Mouse (Mus musculus) right cerebral cortex, postnatal 36 days (tissue): ENCODE results near the gene Lrba.

Source experiments
- DNase-seq, 2 experiments: peaks; one replicate each; pipeline ENCODE4 v3.0.0; 2022; ENCODE audit warnings: low spot score in 2 of 2, mixed read lengths in 1 of 2

Lrba gene

GRCm38 (mm10) chr3:86518506-86519109 is 294.1 kb downstream of the Lrba start:
- no peak for DNase-seq

GRCm38 (mm10) chr3:86522880-86523505 is 298.5 kb downstream of the Lrba start:
- no peak for DNase-seq

- no peak for DNase-seq
Measured at GRCm38 (mm10) chr3:86531531-86532269, 307.2 kb downstream of the Lrba start.

- DNase-seq = no peak
Measured at GRCm38 (mm10) chr3:86536751-86537150, 312.3 kb downstream of the Lrba start.

GRCm38 (mm10) chr3:86538645-86539554 is 314.4 kb downstream of the Lrba start:
- no peak for DNase-seq

GRCm38 (mm10) chr3:86539555-86540168 is 315.2 kb downstream of the Lrba start:
- no peak for DNase-seq

GRCm38 (mm10) chr3:86541074-86541614 is 316.7 kb downstream of the Lrba start:
- DNase-seq = no peak

GRCm38 (mm10) chr3:86541863-86542397 is 317.4 kb downstream of the Lrba start:
- DNase-seq = no peak

GRCm38 (mm10) chr3:86544785-86545184 is 320.3 kb downstream of the Lrba start:
- no peak for DNase-seq

GRCm38 (mm10) chr3:86545945-86546344 is 321.5 kb downstream of the Lrba start:
- no peak for DNase-seq

- DNase-seq = peak in 1 of 2 experiments; percentile 23
Measured at GRCm38 (mm10) chr3:86546471-86547250, 322.2 kb downstream of the Lrba start.

- DNase-seq = no peak
Measured at GRCm38 (mm10) chr3:86547251-86547791, 322.8 kb downstream of the Lrba start.

- no peak for DNase-seq
Measured at GRCm38 (mm10) chr3:86548091-86549015, 323.9 kb downstream of the Lrba start, which contains the start of gene Mab21l2. Gene Mab21l2 (minus strand): TSS chr3:86548629.

GRCm38 (mm10) chr3:86550301-86551010 is 326.0 kb downstream of the Lrba start:
- DNase-seq = no peak

GRCm38 (mm10) chr3:86551011-86551728 is 326.7 kb downstream of the Lrba start:
- no peak for DNase-seq

GRCm38 (mm10) chr3:86552170-86552569 is 327.7 kb downstream of the Lrba start:
- no peak for DNase-seq

GRCm38 (mm10) chr3:86558976-86559375 is 334.5 kb downstream of the Lrba start:
- DNase-seq = no peak
